Mouse (Mus musculus) embryonic fibroblast, embryonic 13.5 days (primary cell): ENCODE measurements around the gene Tle4.

ENCODE experiments used
- CTCF ChIP-seq: IDR thresholded peaks from 2 replicates; pipeline ENCODE4 v1.5.1; 2011; ENCODE audit warnings: mild to moderate bottlenecking, control low read depth, low read length, moderate library complexity, borderline replicate concordance; ENCODE audit not compliant: insufficient read depth
- POLR2A ChIP-seq: IDR thresholded peaks from 2 replicates; pipeline ENCODE4 v1.6.1; 2011; ENCODE audit warnings: low read depth, mild to moderate bottlenecking, control low read depth, low read length, moderate library complexity

GRCm38 (mm10) chr19:14645666-14646065, 47.8 kb upstream of the Tle4 start:
- TF ChIP-seq CTCF (no peak), POLR2A (no peak)
